Mouse (Mus musculus) lung, adult 2 months (tissue): ENCODE measurements around the gene Dusp28.

Source experiments
- CTCF ChIP-seq: fragments of 200-500 bp; IDR thresholded peaks from 2 replicates; pipeline ENCODE4 v1.5.1; 2011; ENCODE audit warnings: mild to moderate bottlenecking, low read length, control low read depth; ENCODE audit not compliant: insufficient read depth
- POLR2A ChIP-seq: fragments of 200-500 bp; IDR thresholded peaks from 2 replicates; pipeline ENCODE4 v1.6.1; 2011; ENCODE audit warnings: low read depth, mild to moderate bottlenecking, control low read depth, low read length, borderline replicate concordance; ENCODE audit errors: extremely low read depth

- TF ChIP-seq POLR2A (no peak), CTCF (no peak)
Observed at GRCm38 (mm10) chr1:92861503-92861902, 45.3 kb upstream of the Dusp28 start.
